Mouse (Mus musculus) CH12.LX (cell line): ENCODE data around the gene Socs3.

ENCODE experiments used
- CHD1 ChIP-seq: IDR thresholded peaks from 2 replicates; pipeline ENCODE4 v1.6.1; 2012; ENCODE audit warnings: low read depth, low read length, improper control_type of control experiment, inconsistent platforms
- CTCF ChIP-seq, 2 experiments: IDR thresholded peaks in 1 of 2; conservative IDR thresholded peaks in 1 of 2; 2 replicates each; pipeline ENCODE4 v1.5.1; 2011 to 2012; ENCODE audit warnings: low read depth in 2 of 2, low read length in 2 of 2, improper control_type of control experiment in 1 of 2, inconsistent platforms in 1 of 2, mild to moderate bottlenecking in 1 of 2, moderate library complexity in 1 of 2
- E2F4 ChIP-seq: IDR thresholded peaks from 2 replicates; pipeline ENCODE4 v1.6.1; 2011; ENCODE audit warnings: low read depth, low read length, improper control_type of control experiment; ENCODE audit not compliant: insufficient replicate concordance
- EP300 ChIP-seq: IDR thresholded peaks from 2 replicates; pipeline ENCODE4 v1.6.1; 2011; ENCODE audit warnings: low read length, improper control_type of control experiment
- GABPA ChIP-seq: IDR thresholded peaks from 2 replicates; pipeline ENCODE4 v1.6.1; 2012; ENCODE audit warnings: low read depth, low read length, improper control_type of control experiment, inconsistent platforms; ENCODE audit not compliant: insufficient replicate concordance
- JUND ChIP-seq: conservative IDR thresholded peaks from 2 replicates; pipeline ENCODE4 v1.6.1; 2011; ENCODE audit warnings: low read depth, low read length, improper control_type of control experiment
- MAX ChIP-seq: IDR thresholded peaks from 2 replicates; pipeline ENCODE4 v1.6.1; 2011; ENCODE audit warnings: low read length, improper control_type of control experiment
- MYC ChIP-seq: IDR thresholded peaks from 2 replicates; pipeline ENCODE4 v1.6.1; 2011; ENCODE audit warnings: low read depth, mild to moderate bottlenecking, improper control_type of control experiment, low read length
- POLR2AphosphoS2 ChIP-seq: IDR thresholded peaks from 2 replicates; pipeline ENCODE4 v1.6.1; 2011; ENCODE audit warnings: low read depth, low read length, improper control_type of control experiment
- RCOR1 ChIP-seq: conservative IDR thresholded peaks from 2 replicates; pipeline ENCODE4 v1.6.1; 2012; ENCODE audit warnings: low read depth, mild to moderate bottlenecking, inconsistent platforms, low read length, improper control_type of control experiment
- TCF12 ChIP-seq: IDR thresholded peaks from 2 replicates; pipeline ENCODE4 v1.6.1; 2014; ENCODE audit warnings: low read depth, mild to moderate bottlenecking, inconsistent platforms, low read length, improper control_type of control experiment

DNA sequence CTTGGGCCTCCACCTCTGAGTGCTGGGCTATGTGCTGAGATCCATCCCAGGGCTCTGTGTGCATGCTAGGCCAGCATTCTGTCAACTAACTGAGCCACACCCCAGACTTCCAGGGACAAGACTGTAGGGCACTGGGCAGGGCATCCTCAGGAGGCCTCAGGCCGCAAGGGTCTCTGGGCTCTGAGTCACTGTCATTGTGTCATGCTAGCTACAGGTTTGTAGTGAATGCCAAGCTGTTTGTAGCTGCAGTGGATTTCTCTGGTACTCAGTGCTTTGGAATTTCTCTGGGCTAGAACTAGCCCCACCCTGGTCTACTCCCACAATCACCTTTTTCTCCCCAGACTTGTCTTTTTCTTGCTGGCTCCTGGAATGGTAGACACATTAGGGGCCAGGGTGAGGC is 42.7 kb upstream of the Socs3 start:
- TF ChIP-seq CTCF (conservative IDR thresholded peaks at IDR 0.05 in 1 of 2, IDR thresholded peaks at IDR 0.05 in 1 of 2; ENCODE audit: low read depth in 2 of 2, low read length in 2 of 2) (no peak), RCOR1 (no peak), GABPA (no peak), MAX (no peak), POLR2AphosphoS2 (no peak), E2F4 (no peak), TCF12 (no peak), JUND (no peak), MYC (no peak), EP300 (no peak), CHD1 (no peak)
